Mouse (Mus musculus): ENCODE measurements around the gene 2210016L21Rik. TPM values are rescaled to one million over a fixed set of nuclear protein-coding genes. Genes with fewer than 3 reads are reported as not detected.

2210016L21Rik gene
- polyA plus RNA-seq, 3 experiments from 2014 or later = 33.3 to 49.6 (median 36.0) TPM

DNA sequence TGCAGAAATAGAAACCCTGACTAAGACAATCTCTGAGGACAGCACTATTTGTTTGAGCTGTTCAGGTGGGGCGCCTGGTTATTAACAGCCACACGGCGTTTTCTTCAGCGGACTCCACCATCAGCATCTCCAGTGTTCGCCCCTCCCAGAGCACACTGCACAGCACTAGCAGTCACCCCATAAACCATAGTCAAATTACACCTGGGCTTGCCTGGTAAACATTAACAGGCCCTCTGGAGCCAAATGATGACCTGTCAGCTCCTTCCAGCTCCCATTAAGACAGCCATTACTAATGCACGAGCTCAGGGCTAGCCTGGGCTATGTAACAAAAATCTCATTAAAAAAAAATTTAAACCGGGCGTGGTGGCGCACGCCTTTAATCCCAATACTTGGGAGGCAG is 3.1 kb downstream of the 2210016L21Rik start:
- no peak for ATAC-seq

DNA sequence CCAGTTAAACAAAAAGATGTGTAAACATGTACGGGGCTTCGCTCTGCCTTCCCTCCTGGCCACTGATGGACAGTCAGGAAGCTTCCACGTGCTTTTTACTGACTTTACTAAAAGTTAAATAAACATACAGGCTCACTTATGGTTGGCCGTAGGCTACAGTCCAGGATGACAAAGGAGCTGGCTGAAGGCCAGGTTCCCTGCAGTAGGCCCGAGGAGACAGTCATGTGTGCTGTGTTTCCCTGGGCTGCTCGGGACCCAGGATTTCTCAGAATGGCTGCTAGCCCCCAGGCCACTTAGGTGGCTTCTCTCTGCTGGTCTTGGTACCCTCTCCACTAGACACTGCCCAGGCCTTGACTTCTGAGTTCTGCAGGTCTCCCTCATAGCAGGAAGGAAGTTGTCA is 6.9 kb downstream of the 2210016L21Rik start:
- no peak for ATAC-seq

DNA sequence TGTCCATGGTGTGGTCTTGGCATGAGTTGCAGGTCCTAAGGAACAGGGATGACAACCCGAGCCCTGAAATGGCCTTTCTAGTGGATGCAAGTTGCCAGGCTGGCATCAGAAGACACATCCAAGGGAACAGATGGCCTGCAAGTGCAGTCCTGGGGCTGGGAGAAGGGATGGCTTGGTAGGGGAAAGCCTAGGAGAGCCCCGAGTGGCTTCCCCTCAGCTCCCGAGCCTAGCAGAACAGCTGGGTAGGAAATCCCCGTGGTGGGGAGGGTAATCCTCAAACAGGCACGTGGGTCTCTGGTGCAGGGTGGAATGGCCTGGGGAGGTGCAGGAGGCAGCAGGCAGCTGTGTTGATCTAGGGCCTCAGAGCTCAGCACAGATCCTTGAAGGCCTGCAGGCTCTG is 7.4 kb downstream of the 2210016L21Rik start:
- ATAC-seq = no peak

DNA sequence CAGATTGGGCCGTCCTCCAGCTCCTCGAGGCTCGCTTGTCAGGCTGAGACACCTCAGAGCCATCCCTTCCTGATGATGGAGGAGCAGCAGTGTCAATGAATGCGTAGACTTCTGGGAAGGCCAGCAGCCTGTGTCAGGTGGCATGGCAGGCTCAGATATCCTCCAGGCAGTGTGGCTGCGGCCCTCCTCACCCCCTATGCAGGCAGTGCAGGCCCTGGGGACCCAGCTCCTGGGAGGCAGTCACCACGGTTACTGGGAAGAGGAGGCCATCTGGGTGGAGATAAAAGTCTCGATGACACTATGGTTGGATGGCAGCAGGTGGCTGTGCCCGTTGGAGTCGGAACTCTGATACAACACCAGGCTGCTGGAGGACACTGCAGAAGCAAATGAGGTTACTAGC is 7.9 kb downstream of the 2210016L21Rik start:
- no peak for ATAC-seq

DNA sequence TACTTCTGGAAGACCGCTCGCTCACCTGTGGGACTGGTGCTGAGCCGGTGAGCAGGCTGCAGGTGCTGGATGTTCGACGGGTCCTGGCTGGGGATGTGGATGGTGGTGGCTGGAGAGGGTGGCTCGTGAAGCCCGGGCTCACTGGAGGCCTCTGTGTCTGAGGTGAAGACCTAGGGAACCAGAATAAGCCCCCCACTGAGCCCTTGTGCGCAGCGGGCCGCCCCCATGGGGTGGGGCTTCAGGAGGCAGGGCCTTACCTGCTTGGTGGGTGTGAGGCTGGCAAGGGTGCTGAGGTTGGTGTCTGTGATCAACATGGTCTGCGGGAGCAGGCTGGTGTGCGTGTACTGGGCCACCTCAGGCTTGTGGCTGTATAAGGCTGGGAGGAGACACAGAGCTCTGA is 8.7 kb downstream of the 2210016L21Rik start:
- no peak for ATAC-seq

DNA sequence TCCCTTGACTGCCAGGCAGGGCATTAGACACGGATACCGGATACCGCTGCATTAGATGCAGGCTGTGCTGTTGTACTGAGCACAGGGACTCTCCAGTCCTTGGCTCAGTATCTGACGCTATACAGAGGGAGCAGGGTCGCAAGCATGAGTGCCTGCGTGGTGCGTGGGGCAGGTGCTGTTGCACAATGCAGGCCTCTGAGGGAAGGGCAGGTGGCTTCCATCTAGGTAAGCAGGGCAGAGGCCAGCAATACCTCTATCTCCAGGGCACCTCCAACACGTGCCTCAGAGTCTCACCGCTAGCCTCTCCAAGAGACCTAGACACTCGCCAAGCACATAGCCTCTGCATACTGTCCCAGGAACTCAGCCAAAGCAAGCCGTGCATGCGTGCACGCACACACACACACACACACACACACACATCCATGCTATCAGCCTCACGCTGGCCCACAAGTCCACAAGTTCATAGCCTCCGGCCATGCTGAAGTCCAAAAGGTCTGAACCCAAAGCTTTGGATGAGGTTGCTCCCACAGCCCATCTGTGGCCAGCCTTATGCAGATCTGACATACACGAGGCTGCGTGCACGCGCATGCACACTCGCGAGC is 9.4 kb downstream of the 2210016L21Rik start:
- no peak for ATAC-seq

DNA sequence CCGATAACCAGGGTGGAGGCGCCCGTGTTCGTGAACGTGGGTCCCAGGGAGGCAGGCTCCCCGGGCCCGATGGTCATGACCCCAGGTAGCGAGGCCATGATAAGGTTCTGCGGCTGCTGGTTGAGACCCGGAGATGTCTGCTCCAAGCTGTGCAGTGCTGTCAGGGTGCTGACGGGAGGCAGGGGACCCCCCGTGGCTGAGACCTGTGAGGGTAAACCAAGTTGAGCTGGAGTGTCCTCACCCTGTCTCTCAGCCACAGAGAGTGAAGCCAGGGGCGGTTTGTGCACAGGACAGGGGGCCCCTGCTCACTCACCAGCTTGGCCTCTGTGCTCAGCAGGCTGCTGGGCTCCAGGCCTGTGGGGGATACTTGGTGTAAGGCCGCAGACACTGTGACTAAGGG is 11.4 kb downstream of the 2210016L21Rik start:
- no peak for ATAC-seq

DNA sequence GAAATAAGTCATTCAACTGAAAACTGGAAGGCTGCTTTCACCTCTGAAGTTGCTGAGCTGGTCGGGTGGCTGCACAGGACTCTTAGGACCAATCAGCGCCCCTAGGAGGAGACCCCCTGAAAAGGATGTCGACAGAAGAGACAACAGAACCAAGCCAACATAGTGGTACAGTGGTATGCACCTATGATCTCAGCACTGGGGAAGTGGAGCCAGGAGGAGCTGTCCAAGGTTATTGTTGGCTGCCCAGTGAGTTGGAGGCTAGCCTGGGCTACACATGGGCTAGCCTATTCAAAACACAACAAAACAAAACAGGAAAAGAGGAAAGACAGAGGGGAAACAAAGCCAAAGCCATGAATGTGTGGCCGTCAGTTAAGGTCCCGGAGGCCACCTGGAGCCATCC is 16.1 kb downstream of the 2210016L21Rik start:
- no peak for ATAC-seq

DNA sequence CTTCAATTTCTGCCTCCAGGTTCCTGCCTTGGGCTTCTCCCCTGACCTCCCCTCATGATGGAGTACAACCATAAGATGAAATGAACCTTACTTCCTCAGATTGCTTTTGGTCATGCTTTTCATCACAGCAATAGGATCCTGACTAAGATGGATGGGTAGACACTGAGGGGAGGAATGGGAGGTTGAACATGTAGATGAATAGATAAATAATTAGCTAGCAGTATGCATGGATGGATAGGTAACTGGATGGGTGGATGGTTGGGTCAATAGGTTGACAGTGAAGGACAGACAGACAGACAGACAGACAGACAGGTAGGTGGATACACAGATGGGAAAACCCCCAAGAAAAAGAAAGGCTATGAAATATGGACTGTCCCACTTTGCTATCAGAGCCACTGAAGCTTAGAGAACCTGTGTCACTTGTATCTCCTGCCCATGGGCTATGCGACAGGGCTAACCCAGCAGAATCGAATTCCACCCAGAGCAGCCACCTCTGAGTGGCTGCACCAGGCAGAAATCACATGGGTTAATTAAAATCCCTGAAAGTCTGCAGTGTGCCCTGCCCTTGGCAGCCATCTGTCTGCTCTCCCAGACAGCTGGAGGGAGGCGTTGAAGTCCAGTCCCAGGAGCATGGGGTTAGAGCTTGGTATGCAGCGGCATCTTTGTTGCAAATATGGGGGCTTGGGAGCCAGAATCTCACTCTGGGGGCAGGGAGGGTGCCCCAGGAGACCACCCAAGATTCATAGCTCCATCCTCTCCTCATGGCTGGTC is 19.8 kb downstream of the 2210016L21Rik start:
- no peak for ATAC-seq

DNA sequence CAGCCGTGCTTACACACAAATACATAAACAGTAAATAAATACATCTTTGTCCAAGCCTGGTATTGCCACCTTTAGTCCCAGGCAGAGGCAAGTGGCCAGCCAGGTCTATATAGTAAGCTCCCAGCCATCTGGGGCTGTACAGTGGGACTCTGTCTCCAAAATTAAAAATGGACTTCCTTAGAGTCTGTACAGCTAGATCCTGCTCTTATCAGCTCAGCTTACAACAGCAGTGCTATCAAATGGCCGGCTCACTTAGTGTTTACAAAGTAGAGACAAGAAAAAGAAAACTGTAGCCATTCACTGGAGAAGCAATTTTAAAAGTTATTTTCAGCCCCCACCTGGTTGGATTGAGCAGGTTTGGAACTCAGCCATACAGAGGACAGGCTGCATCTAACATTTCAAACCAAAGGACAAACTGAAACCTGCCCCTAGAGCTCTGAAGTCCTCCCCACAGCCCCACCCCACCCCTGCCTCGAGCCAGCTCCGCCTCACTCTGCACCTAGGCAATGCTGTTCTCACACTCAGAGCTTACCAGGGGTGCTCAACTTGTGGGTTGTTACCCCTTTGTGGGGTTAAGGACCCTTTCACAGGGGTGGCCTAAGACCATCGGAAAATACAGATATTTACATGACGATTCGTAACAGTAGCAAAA is 22.5 kb downstream of the 2210016L21Rik start:
- ATAC-seq = no peak

DNA sequence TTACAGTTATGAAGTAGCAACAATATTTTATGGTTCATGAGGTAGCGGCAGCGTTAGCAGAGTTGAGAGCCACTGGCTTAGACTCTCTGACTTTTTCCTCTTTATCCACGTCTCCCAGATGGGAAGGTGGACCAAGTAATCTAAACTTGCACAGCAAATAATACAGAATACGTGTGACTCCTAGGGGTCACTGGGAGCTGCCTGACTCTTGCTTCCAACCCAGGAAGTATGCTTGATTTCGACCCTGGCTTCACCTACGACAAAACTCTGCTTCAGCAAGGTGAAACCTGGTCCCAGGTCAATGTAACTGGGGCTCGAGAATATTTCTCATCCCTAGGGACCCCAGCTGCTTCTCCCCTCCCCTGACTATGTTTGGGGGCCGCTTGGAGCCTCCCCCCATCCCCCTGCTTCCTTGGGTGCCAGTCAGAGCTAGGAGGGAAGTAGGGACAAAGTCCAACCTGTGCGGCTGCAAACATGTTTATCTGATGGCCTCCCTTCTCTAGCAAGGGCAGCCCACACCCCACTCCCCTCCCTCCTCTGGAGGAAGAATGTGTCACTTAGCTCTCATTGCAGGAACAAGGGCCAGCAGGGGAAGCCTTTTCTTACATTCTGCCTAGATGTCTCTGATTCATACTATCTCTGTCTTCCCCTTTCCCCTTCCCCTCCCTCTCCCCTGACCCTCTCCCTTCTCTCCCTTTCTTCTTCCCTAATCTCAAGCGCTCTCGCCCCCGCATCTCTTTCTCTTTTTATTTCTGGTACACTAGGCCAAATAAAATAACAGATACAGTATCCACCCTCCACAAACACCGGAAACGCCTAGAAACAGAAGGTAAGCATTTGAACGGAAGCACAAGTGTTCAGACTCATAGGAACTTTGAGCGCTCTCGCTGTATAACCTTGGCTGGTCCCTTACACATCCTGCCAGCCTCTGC is 23.3 kb downstream of the 2210016L21Rik start:
- no peak for ATAC-seq

DNA sequence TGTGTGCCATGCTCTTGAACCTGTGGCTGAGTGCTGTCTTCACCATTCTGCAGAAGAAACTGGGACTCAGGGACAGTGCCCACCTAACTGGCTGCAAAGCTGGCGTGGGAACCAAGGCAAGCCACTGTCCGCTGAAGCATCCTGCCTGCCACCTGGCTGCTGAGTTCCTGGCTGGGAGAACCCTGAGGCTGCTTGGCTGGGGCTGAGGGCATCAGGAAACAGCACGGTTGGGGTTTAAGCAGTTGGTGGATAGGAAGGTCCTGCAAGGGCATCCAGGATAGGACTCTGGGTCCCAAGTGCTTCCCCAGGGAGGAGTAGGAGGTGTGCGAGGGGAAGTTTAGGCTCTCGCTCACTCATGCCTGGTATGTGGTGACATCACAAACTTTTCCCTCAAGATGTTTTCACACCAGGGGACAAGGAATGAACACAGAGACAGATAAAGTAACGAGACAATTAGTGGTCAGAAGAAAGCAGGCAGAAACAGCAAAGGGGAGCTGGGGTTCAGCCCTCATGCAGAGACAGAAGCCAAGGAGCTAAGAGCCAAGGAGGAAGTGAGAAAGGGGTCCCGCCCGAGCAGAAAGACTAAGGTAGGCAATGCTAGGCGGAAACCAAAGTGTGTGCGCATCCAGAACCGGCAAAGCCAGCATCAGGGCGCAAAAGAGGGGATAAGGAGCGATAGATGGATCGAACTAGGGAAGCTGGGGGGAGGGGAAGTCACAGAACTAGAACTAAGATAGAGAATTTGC is 25.7 kb downstream of the 2210016L21Rik start:
- no peak for ATAC-seq

DNA sequence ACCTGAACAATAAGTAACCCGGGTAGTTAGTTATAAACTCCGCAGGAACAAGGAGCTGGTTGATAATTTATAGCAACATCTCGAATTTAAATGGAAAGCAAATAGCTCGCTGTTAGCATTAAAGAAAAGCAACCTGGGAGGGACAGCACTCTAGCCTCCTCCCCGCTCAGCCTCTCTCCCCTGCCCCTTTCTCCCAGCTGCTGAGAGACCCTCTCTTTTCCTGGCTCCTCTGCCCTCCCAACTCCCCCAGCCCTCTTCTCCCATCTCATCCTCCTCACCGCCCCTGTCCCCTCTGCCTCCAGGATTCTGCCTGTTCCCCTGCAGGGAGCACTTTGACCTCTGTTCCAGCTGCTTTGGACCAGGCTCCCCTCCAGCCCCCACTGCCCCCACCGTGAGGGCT is 26.7 kb downstream of the 2210016L21Rik start:
- no peak for ATAC-seq

DNA sequence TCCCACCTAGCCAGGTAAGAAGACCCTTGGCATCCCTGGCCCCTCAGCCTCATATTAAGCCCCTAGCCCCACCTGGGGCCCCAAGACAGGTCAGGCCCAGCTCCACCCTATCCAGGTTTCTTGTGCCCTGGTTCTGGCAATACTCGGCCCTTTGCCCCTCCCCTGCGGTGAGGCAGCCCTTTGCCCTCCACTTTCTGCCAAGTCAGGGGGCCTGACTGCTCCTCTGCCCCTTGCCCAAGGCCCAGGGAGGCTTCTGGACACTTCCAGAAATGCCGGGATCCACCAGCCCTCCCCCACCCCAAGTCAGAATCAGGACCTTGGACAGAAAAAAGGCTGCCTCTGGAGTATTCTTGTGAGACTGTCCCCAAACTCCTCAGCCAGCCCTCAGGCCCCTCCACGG is 27.1 kb downstream of the 2210016L21Rik start:
- ATAC-seq = no peak

DNA sequence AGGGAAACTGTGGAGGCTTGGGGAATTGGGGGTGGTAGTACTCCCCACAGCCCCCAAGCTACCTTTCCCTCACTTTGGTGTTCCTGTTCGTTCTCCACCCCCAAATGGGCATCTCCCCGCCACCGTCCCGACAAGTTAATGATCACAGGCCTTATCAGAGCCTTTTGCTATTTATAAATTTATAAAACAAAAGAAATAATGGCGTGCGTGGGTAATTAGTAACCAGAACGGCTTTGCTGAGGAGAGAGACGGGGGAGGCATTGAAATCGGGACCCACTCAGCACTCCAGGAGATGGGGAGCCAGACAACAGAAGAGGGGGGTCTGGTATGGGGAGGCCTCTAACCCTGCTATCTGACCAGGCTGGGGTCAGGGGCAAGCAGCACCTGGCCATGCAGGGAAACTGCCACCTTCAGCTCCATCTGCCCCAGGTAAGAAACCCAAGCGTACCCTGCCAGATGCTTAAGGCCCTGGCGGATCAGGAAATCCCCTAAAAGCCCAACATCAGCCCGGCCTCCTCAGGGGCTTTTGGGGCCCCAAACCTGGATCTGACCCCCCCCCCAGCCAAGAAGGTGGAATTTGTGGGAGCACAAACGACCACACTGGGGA is 27.8 kb downstream of the 2210016L21Rik start:
- ATAC-seq = no peak

DNA sequence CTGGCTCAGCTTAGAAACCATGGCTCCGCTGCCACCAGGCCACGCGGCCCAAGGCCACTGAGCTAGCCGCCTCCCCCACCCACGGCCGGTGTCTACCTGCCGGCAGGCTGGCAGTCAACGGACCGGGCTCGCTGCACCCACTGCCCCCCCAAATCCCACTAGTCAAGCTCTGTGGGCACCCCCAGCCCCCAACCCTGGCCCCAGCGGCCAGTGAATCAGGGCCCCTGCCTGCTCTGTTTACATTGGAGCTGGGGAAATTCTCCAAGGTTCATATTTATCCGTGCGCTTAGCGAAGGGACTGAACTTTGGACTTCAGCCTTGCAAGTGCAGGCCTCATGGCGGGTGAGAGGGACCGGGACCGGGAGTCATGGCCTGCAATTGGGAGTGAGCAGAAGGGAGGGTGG is 28.9 kb downstream of the 2210016L21Rik start, which contains the start of gene Hnf1a:
TSS of gene Hnf1a (minus strand) at position 271 of the 404 bp plus-strand sequence.
- no peak for ATAC-seq

DNA sequence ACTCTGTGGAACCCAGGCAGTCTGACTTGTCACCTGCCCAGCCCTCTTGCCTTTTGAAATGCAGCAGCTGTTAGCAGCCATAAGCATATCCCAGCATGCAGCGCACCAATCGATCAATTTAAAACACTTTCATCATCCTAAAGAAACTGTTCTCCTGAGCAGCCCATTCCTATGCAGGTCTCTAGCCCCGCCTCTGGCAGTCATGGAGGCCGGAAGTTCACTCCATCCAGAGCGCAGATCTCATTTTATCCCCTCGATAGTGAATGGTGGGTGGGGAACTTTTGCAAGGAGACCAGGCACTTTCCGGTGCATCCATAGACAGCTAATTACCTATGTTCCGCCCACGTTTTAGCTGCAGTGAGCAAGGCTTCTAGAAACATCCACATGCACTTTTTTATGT is 30.2 kb downstream of the 2210016L21Rik start:
- no peak for ATAC-seq

DNA sequence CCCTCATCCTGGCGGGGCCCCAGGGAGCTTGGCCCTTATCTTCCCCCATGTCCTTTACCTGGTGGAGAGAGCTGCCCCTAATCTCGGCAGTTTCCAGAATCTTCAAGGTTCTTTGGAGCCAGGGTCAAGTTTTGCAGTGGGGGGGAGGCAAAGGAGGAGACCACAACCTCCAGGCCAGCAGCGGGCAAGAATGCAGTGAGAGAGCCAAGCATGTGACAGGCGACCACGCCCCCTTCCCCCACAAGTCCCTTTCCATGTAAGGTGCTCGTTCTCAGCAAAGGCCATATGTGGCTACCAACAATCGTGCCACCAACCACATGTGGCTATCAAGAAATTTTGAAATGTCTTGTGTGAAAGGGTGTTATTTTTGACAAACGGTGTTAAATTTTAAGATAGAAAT is 31.2 kb downstream of the 2210016L21Rik start:
- no peak for ATAC-seq

DNA sequence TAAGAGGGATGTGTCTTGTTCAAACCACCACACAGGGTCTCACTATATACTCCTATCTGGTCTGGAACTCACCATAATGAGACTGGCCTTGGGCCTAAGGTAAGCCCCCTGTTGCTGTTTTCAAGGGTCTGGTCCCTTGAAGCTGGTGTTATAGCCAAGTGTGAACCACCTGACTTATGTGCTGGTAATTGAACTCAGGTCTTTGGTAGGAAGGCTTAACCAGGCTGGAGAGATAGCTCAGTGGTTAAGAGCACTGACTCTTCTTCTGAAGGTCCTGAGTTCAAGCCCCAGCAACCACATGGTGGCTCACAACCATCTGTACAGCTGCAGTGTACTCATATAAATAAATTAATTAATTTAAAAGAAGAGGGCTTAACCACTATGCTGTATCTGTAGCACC is 35.0 kb downstream of the 2210016L21Rik start:
- ATAC-seq = no peak

DNA sequence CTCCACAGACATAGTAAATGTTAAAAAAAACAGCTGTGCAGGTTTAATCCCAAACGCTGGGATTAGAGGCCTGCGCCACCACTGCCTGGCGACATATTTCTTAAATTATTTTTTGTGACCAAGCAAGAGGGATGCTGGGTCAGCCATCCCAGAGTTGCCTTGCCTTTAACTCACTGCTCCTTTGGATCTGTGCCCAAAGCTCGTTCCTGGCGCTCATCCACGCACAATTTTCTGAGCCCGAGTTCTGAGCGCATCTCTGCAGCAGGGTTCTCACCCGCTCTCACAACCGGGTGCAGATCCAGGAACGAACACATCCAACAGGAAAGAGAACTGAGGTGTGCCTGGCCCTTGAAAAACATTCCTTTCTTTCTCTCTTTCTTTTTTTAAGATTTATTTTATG is 36.5 kb downstream of the 2210016L21Rik start:
- ATAC-seq = no peak

DNA sequence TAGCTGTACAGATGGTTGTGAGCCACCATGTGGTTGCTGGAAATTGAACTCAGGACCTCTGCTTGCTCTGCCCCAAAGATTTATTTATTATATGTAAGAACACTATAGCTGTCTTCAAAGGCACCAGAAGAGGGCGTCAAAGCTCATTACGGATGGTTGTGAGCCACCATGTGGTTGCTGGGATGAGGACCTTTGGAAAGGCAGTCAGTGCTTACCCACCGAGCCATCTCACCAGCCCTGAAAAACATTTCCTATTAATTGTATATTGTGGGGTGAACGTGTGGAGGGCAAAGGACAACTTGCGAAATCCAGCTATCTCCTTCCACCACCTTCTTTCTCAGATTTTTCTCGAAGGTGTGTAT is 36.9 kb downstream of the 2210016L21Rik start:
- no peak for ATAC-seq

Measured in inflammation-experienced regulatory T-cells, adult 6 months (primary cell).